In genomic region chr10:126981746-126982145, GRCm38 (mm10) we compare ENCODE assay signal across 9 mouse cellular contexts. TPM values are rescaled to one million over a fixed set of nuclear protein-coding genes. Genes with fewer than 3 reads are reported as not detected.
A peak's percentile ranks its signal among the peaks of the same experiment; 100 is the strongest.
DNase-seq lines count a peak whose midpoint lies in the region; ATAC-seq lines count a peak whose summit lies in the region.
"Had no signal": no experiment of that assay in that cellular context is flagged by ENCODE, and none has a peak within 500 bp of the region (broad histone marks: within the 10 kb centered on the region; RNA-seq: fewer than 3 reads in every experiment).

No protein-coding gene starts in this region.

- peak overlapping the region; percentile 90 for H3K4me2 ChIP-seq in kidney, embryonic 15.5 days
- H3K4me2 ChIP-seq in embryonic facial prominence, embryonic 13.5 days = peak overlapping the region; percentile 99
- H3K4me2 ChIP-seq in hindbrain, embryonic 15.5 days = peak overlapping the region; percentile 75
- H3K4me2 ChIP-seq in midbrain, embryonic 16.5 days (ENCODE audit: low read length) = peak overlapping the region; percentile 72

- intact Hi-C loops in left cerebral cortex, postnatal 10 days (cut with DNase I) = no loop called here

- H3K4me1 ChIP-seq in kidney, embryonic 15.5 days = peaks cover 77% of the 10 kb centered on the region
- peaks cover 69% of the 10 kb centered on the region for H3K4me1 ChIP-seq in embryonic facial prominence, embryonic 13.5 days
- peaks cover 76% of the 10 kb centered on the region for H3K4me1 ChIP-seq in hindbrain, embryonic 15.5 days (replicated peaks)
- peaks cover 56% of the 10 kb centered on the region for H3K4me1 ChIP-seq in midbrain, embryonic 16.5 days (ENCODE audit: control insufficient read depth, insufficient read depth, low read length)

- 46% methylated on average over 3 of the region's 3 CpGs for WGBS in kidney, embryonic 15.5 days
- WGBS in embryonic facial prominence, embryonic 13.5 days = 44% methylated on average over 3 of the region's 3 CpGs
- WGBS in hindbrain, embryonic 15.5 days = 68% methylated on average over 3 of the region's 3 CpGs
- WGBS in midbrain, embryonic 16.5 days = 81% methylated on average over 3 of the region's 3 CpGs

- DNase-seq in kidney, adult 8-10 months = no peak
- no peak for DNase-seq in c-Kit-positive CD71-positive TER-119-positive erythroid progenitor cells, embryonic 14.5 days (ENCODE audit: low spot score)
- DNase-seq in left cerebral cortex, postnatal 10 days (ENCODE audit: extremely low spot score in 1 of 2, low spot score in 2 of 2) = no peak

- peak overlapping the region; percentile 90 for H3K4me3 ChIP-seq in kidney, embryonic 15.5 days (replicated peaks)
- H3K4me3 ChIP-seq in embryonic facial prominence, embryonic 13.5 days = peak overlapping the region; percentile 95
- H3K4me3 ChIP-seq in hindbrain, embryonic 15.5 days = peak overlapping the region; percentile 93; the same call in 1 of the 2 replicates
- no peak overlapping the region; the same call in 1 of the 2 replicates for H3K4me3 ChIP-seq in midbrain, embryonic 16.5 days (ENCODE audit: low read depth, low read length)

- no peak for ATAC-seq in kidney, embryonic 15.5 days (replicated peaks; ENCODE audit: low FRiP score)
- ATAC-seq in embryonic facial prominence, embryonic 13.5 days (ENCODE audit: insufficient number of reproducible peaks, insufficient read depth, low FRiP score, low TSS enrichment, low read depth) = no peak
- ATAC-seq in hindbrain, embryonic 15.5 days (ENCODE audit: low FRiP score, low read depth) = no peak
- ATAC-seq in midbrain, embryonic 16.5 days = no peak
- no peak for ATAC-seq in granulocyte monocyte progenitor cell, adult 5-6 weeks (replicated peaks; ENCODE audit: poor library complexity, severe bottlenecking)
- ATAC-seq: Patski had no signal

- H3K27me3 ChIP-seq in kidney, embryonic 15.5 days = no peaks in the 10 kb centered on the region
- H3K27me3 ChIP-seq in embryonic facial prominence, embryonic 13.5 days = no peaks in the 10 kb centered on the region
- peaks cover 2% of the 10 kb centered on the region; the same call in 1 of the 2 replicates for H3K27me3 ChIP-seq in hindbrain, embryonic 15.5 days
- H3K27me3 ChIP-seq in midbrain, embryonic 16.5 days (ENCODE audit: control insufficient read depth, insufficient read depth, low read depth, low read length) = no peaks in the 10 kb centered on the region
- H3K27me3 ChIP-seq: Patski had no signal

- H3K9ac ChIP-seq in kidney, embryonic 15.5 days = peak overlapping the region; percentile 38; the same call in 1 of the 2 replicates
- peak overlapping the region; percentile 99 for H3K9ac ChIP-seq in embryonic facial prominence, embryonic 13.5 days
- no peak overlapping the region for H3K9ac ChIP-seq in hindbrain, embryonic 15.5 days
- no peak overlapping the region for H3K9ac ChIP-seq in midbrain, embryonic 16.5 days (ENCODE audit: low read depth, low read length)

- H3K36me3 ChIP-seq in kidney, embryonic 15.5 days = no peaks in the 10 kb centered on the region
- H3K36me3 ChIP-seq in embryonic facial prominence, embryonic 13.5 days = peaks cover 11% of the 10 kb centered on the region; the same call in 1 of the 2 replicates
- H3K36me3 ChIP-seq in hindbrain, embryonic 15.5 days = no peaks in the 10 kb centered on the region
- H3K36me3 ChIP-seq in midbrain, embryonic 16.5 days (ENCODE audit: control insufficient read depth, insufficient read depth, low read length) = no peaks in the 10 kb centered on the region

- H3K27ac ChIP-seq in kidney, embryonic 15.5 days = 0 out of 2 replicates have a peak overlapping the region, but pooled peaks have one; percentile 4
- H3K27ac ChIP-seq in embryonic facial prominence, embryonic 13.5 days = peak overlapping the region; percentile 100; the same call in 1 of the 2 replicates
- no peak overlapping the region for H3K27ac ChIP-seq in hindbrain, embryonic 15.5 days (replicated peaks)
- no peak overlapping the region for H3K27ac ChIP-seq in midbrain, embryonic 16.5 days (ENCODE audit: low read length)

- no peaks in the 10 kb centered on the region for H3K9me3 ChIP-seq in kidney, embryonic 15.5 days (replicated peaks)
- H3K9me3 ChIP-seq in embryonic facial prominence, embryonic 13.5 days = no peaks in the 10 kb centered on the region
- no peaks in the 10 kb centered on the region for H3K9me3 ChIP-seq in hindbrain, embryonic 15.5 days
- H3K9me3 ChIP-seq in midbrain, embryonic 16.5 days (replicated peaks; ENCODE audit: control insufficient read depth, low read length, poor library complexity, severe bottlenecking) = no peaks in the 10 kb centered on the region

RNA-seq across cellular contexts. Expression of gene Ctdsp2, which starts 3.2 kb away (rescaled TPM):
- 67.5 and 73.2 TPM in 2 replicates for polyA plus RNA-seq in kidney, embryonic 15.5 days (2015; fragmentation: Nextera tagmentation; extraction: Ambion mirVana)
- polyA plus RNA-seq in embryonic facial prominence, embryonic 13.5 days (2015; fragmentation: Nextera tagmentation; extraction: Ambion mirVana) = 84.8 and 87.4 TPM in 2 replicates
- 19.0 and 19.4 TPM in 2 replicates for polyA plus RNA-seq in hindbrain, embryonic 15.5 days (2015; fragmentation: Nextera tagmentation; extraction: Ambion mirVana)
- 12.0 and 13.5 TPM in 2 replicates for polyA plus RNA-seq in midbrain, embryonic 16.5 days (2015; fragmentation: Nextera tagmentation; extraction: Ambion mirVana)
- total RNA-seq in granulocyte monocyte progenitor cell, adult 5-6 weeks (2014; fragmentation: Nextera tagmentation) = 53.4 and 62.9 TPM in 2 replicates
- 21.2 and 21.5 TPM in 2 replicates for total RNA-seq in granulocyte monocyte progenitor cell, adult 5-6 weeks (2017)
- total RNA-seq in left cerebral cortex, postnatal 10 days (2021) = 10 to 100 TPM; 54.2 to 62.9 TPM

RNA-seq across cellular contexts. Expression of gene Avil, which starts 18.8 kb away (rescaled TPM):
- 0.10 and 0.36 TPM in 2 replicates for polyA plus RNA-seq in kidney, embryonic 15.5 days (2015; fragmentation: Nextera tagmentation; extraction: Ambion mirVana)
- polyA plus RNA-seq in embryonic facial prominence, embryonic 13.5 days (2015; fragmentation: Nextera tagmentation; extraction: Ambion mirVana) = 0.58 and 0.97 TPM in 2 replicates
- polyA plus RNA-seq in hindbrain, embryonic 15.5 days (2015; fragmentation: Nextera tagmentation; extraction: Ambion mirVana) = 4.2 and 11.6 TPM in 2 replicates
- 1.7 and 2.8 TPM in 2 replicates for polyA plus RNA-seq in midbrain, embryonic 16.5 days (2015; fragmentation: Nextera tagmentation; extraction: Ambion mirVana)
- not detected in 2 replicates for total RNA-seq in granulocyte monocyte progenitor cell, adult 5-6 weeks (2014; fragmentation: Nextera tagmentation)
- total RNA-seq in granulocyte monocyte progenitor cell, adult 5-6 weeks (2017) = not detected in 2 replicates
- total RNA-seq in left cerebral cortex, postnatal 10 days (2021) = under 1 TPM; 0.14 to 0.17 TPM

RNA-seq across cellular contexts. Expression of gene Tsfm, which starts 48.9 kb away (rescaled TPM):
- polyA plus RNA-seq in kidney, embryonic 15.5 days (2015; fragmentation: Nextera tagmentation; extraction: Ambion mirVana) = 96.4 and 99.7 TPM in 2 replicates
- polyA plus RNA-seq in embryonic facial prominence, embryonic 13.5 days (2015; fragmentation: Nextera tagmentation; extraction: Ambion mirVana) = 78.2 and 84.5 TPM in 2 replicates
- polyA plus RNA-seq in hindbrain, embryonic 15.5 days (2015; fragmentation: Nextera tagmentation; extraction: Ambion mirVana) = 61.6 and 64.7 TPM in 2 replicates
- 61.4 and 67.7 TPM in 2 replicates for polyA plus RNA-seq in midbrain, embryonic 16.5 days (2015; fragmentation: Nextera tagmentation; extraction: Ambion mirVana)
- total RNA-seq in granulocyte monocyte progenitor cell, adult 5-6 weeks (2014; fragmentation: Nextera tagmentation) = 32.9 and 52.7 TPM in 2 replicates
- 33.1 and 41.5 TPM in 2 replicates for total RNA-seq in granulocyte monocyte progenitor cell, adult 5-6 weeks (2017)
- total RNA-seq in left cerebral cortex, postnatal 10 days (2021) = 10 to 100 TPM; 28.6 to 31.0 TPM

RNA-seq across cellular contexts. Expression of gene Mettl1, which starts 59.5 kb away (rescaled TPM):
- polyA plus RNA-seq in kidney, embryonic 15.5 days (2015; fragmentation: Nextera tagmentation; extraction: Ambion mirVana) = 59.4 and 67.4 TPM in 2 replicates
- polyA plus RNA-seq in embryonic facial prominence, embryonic 13.5 days (2015; fragmentation: Nextera tagmentation; extraction: Ambion mirVana) = 55.2 and 61.2 TPM in 2 replicates
- polyA plus RNA-seq in hindbrain, embryonic 15.5 days (2015; fragmentation: Nextera tagmentation; extraction: Ambion mirVana) = 22.8 and 25.1 TPM in 2 replicates
- polyA plus RNA-seq in midbrain, embryonic 16.5 days (2015; fragmentation: Nextera tagmentation; extraction: Ambion mirVana) = 20.1 TPM in 2 replicates
- total RNA-seq in granulocyte monocyte progenitor cell, adult 5-6 weeks (2014; fragmentation: Nextera tagmentation) = 40.4 and 47.0 TPM in 2 replicates
- 25.8 and 36.7 TPM in 2 replicates for total RNA-seq in granulocyte monocyte progenitor cell, adult 5-6 weeks (2017)
- 10 to 100 TPM; 10.7 to 12.4 TPM for total RNA-seq in left cerebral cortex, postnatal 10 days (2021)

RNA-seq across cellular contexts. Expression of gene Eef1akmt3, which starts 59.6 kb away (rescaled TPM):
- polyA plus RNA-seq in kidney, embryonic 15.5 days (2015; fragmentation: Nextera tagmentation; extraction: Ambion mirVana) = 0.93 and 1.00 TPM in 2 replicates
- polyA plus RNA-seq in embryonic facial prominence, embryonic 13.5 days (2015; fragmentation: Nextera tagmentation; extraction: Ambion mirVana) = 0.62 and 0.81 TPM in 2 replicates
- polyA plus RNA-seq in hindbrain, embryonic 15.5 days (2015; fragmentation: Nextera tagmentation; extraction: Ambion mirVana) = 0.14 and 0.22 TPM in 2 replicates
- 0.21 and 0.22 TPM in 2 replicates for polyA plus RNA-seq in midbrain, embryonic 16.5 days (2015; fragmentation: Nextera tagmentation; extraction: Ambion mirVana)
- total RNA-seq in granulocyte monocyte progenitor cell, adult 5-6 weeks (2014; fragmentation: Nextera tagmentation) = 0.13 TPM in 1 of 2 replicates, not detected in the other
- not detected in 2 replicates for total RNA-seq in granulocyte monocyte progenitor cell, adult 5-6 weeks (2017)
- total RNA-seq in left cerebral cortex, postnatal 10 days (2021) = under 1 TPM; 0.28 to 0.49 TPM

Comparison
In these comparisons a context has a peak if more than half of its experiments do, and no peak if none do; other contexts are left out.
1. H3K27ac ChIP-seq: peak in kidney, embryonic 15.5 days (single experiment) and embryonic facial prominence, embryonic 13.5 days (single experiment); none in hindbrain, embryonic 15.5 days (single experiment) and midbrain, embryonic 16.5 days (single experiment).
2. H3K9ac ChIP-seq: peak in kidney, embryonic 15.5 days (single experiment) and embryonic facial prominence, embryonic 13.5 days (single experiment); none in hindbrain, embryonic 15.5 days (single experiment) and midbrain, embryonic 16.5 days (single experiment).
3. Peak in every context shown above with its lines, with median percentiles within 50 percentile points of each other: H3K4me2 ChIP-seq.